Mouse (Mus musculus) limb, embryonic 15.5 days (tissue): ENCODE results near the gene Snx33. TPM values are rescaled to one million over a fixed set of nuclear protein-coding genes. Genes with fewer than 3 reads are reported as not detected.

Experiments
- ATAC-seq: fragments of 200-750 bp; cut with Nextera tagmentation; 2 replicates; pipeline ENCODE4 v1.8.0; 2017; ENCODE audit warnings: low read depth, moderate TSS enrichment; ENCODE audit not compliant: insufficient number of reproducible peaks, low FRiP score, low TSS enrichment
- H3K27ac ChIP-seq: fragments of 300-500 bp; sonication (generic); 2 replicates; pipeline ENCODE4 v1.5.1; 2015; ENCODE audit warnings: moderate library complexity, mild to moderate bottlenecking, inconsistent platforms
- H3K27me3 ChIP-seq: fragments of 300-500 bp; sonication (generic); 2 replicates; pipeline ENCODE4 v1.6.1; 2015; ENCODE audit warnings: inconsistent platforms
- H3K36me3 ChIP-seq: fragments of 300-500 bp; sonication (generic); 2 replicates; pipeline ENCODE4 v1.6.1; 2015; ENCODE audit warnings: inconsistent platforms
- H3K4me1 ChIP-seq: fragments of 300-500 bp; sonication (generic); 2 replicates; pipeline ENCODE4 v1.6.1; 2015; ENCODE audit warnings: inconsistent platforms
- H3K4me2 ChIP-seq: fragments of 300-500 bp; sonication (generic); 2 replicates; pipeline ENCODE4 v1.6.1; 2015; ENCODE audit warnings: mild to moderate bottlenecking, inconsistent platforms
- H3K4me3 ChIP-seq: fragments of 300-500 bp; sonication (generic); 2 replicates; pipeline ENCODE4 v1.5.1; 2015; ENCODE audit warnings: mild to moderate bottlenecking, inconsistent platforms
- H3K9ac ChIP-seq: fragments of 300-500 bp; sonication (generic); 2 replicates; pipeline ENCODE4 v1.6.1; 2015; ENCODE audit warnings: inconsistent platforms
- H3K9me3 ChIP-seq: fragments of 300-500 bp; sonication (generic); 2 replicates; pipeline ENCODE4 v1.6.1; 2016; ENCODE audit warnings: inconsistent platforms
- WGBS: fragments of 180-500 bp; shearing (Covaris S2); methylation state at CpG from one replicate; pipeline ENCODE4 v1.1.7; 2015; 5-methylcytosine and 5-hydroxymethylcytosine counted together
- polyA plus RNA-seq: library from polyadenylated mRNA; unstranded; fragments of >200 nt; fragmentation: Nextera tagmentation; extraction: Ambion mirVana; gene quantifications from 2 replicates; pipeline ENCODE4 v1.2.1, GENCODE M21; 2015

Snx33 gene
- polyA plus RNA-seq, 1 experiment from 2014 or later: 10.9 TPM

DNA sequence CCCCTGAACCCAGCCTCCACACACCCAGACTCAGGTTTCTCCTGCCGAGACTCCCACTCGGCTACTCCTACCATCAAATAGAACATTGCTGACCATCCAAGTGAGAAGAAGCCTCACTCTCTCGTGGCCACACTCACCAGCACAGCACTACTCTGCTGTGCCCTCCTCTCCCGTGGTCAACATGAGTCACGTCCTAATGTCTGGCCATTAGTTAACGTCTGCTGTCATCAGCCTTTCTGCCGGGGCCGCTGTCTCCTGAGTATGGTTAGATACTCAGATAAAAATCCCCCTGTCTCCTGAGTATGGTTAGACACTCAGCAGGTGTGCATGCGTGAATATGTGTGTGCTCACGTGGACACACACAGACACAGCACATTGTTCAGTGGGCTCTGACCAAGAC lies 57.4 kb downstream of the Snx33 start:
- H3K4me1 ChIP-seq: peaks cover 91% of the 10 kb centered on the region
- H3K27ac ChIP-seq: peak overlapping the region; percentile 90
- 51% methylated on average over 10 of the region's 10 CpGs for WGBS

DNA sequence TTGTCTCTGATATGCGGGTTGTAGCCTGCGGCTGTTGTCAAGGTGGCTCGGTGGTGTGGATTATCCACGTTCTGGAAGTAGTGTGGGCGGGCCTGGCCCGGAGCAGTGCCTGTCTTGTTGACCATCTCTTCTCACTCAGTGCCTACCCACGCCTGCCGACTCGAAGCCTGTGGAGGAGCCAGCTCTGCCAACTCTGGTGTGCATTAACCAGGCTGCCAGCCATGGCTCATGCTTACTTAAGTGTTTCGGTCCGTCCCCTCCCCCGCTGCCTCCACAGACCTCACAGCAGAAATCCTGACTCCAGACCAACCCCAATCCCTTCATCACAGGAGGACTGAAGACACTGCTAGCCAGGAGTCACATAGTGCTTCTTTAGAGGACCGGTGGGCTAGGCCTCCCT lies 58.6 kb downstream of the Snx33 start:
- WGBS: 56% methylated on average over 13 of the region's 13 CpGs
- Histone ChIP-seq H3K4me2 (no peak overlapping the region), H3K27ac (peak overlapping the region; percentile 90; the same call in 1 of the 2 replicates), H3K4me3 (no peak overlapping the region), H3K9me3 (no peaks in the 10 kb centered on the region), H3K9ac (no peak overlapping the region), H3K36me3 (peaks cover 9% of the 10 kb centered on the region; the same call in 1 of the 2 replicates), H3K4me1 (peaks cover 95% of the 10 kb centered on the region), H3K27me3 (no peaks in the 10 kb centered on the region)
- no peak for ATAC-seq

More for the DNA sequence above, 57.4 kb downstream of the Snx33 start:
- no peaks in the 10 kb centered on the region for H3K27me3 ChIP-seq
- H3K4me3 ChIP-seq: no peak overlapping the region
- no peak overlapping the region for H3K9ac ChIP-seq
- no peaks in the 10 kb centered on the region for H3K9me3 ChIP-seq
- peaks cover 9% of the 10 kb centered on the region; the same call in 1 of the 2 replicates for H3K36me3 ChIP-seq
- ATAC-seq: no peak
- no peak overlapping the region for H3K4me2 ChIP-seq

DNA sequence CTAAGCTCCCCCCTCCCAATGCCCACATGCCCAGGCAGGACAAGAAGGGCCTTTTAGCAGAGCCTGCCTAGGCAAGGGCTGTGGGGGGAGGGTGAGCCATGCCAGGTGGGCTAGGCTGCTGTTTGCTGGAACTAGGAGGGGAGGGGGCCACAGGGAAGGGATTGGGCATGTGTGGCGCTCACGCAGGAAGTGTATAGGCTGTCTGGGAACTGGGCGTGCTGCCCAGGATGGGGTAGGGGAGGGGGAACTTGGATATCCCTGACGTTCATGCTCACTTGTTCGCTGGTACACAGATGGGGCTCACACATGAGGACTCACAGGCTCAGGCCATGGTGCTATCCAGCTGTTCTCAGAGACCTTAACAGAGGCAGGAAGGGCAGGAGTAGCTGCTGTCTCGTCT lies 59.9 kb downstream of the Snx33 start:
- peak overlapping the region; percentile 90 for H3K27ac ChIP-seq
- H3K9ac ChIP-seq: 0 out of 2 replicates have a peak overlapping the region, but pooled peaks have one; percentile 2
- no peaks in the 10 kb centered on the region for H3K9me3 ChIP-seq
- H3K27me3 ChIP-seq: no peaks in the 10 kb centered on the region
- 12% methylated on average over 6 of the region's 6 CpGs for WGBS
- H3K36me3 ChIP-seq: peaks cover 9% of the 10 kb centered on the region; the same call in 1 of the 2 replicates
- H3K4me1 ChIP-seq: peaks cover 95% of the 10 kb centered on the region
- H3K4me2 ChIP-seq: peak overlapping the region; percentile 67
- peak; percentile 76 for ATAC-seq
- H3K4me3 ChIP-seq: peak overlapping the region; percentile 63

Other genes with a start within 250 kb of the Snx33 start
- gene Lingo1, start 131.9 kb downstream of the Snx33 start, polyA plus RNA-seq: 3.6 and 4.5 TPM in 2 replicates
- 1.00 and 3.4 TPM in 2 replicates for gene Odf3l1, start 63.7 kb downstream of the Snx33 start, polyA plus RNA-seq
- 49.1 and 52.2 TPM in 2 replicates for gene Cspg4, start 63.3 kb downstream of the Snx33 start, polyA plus RNA-seq
- 80.0 and 86.5 TPM in 2 replicates for gene Imp3, start 9.1 kb upstream of the Snx33 start, polyA plus RNA-seq
- 24.9 and 26.6 TPM in 2 replicates for gene Snupn, start 22.5 kb upstream of the Snx33 start, polyA plus RNA-seq
- gene Ptpn9, start 66.6 kb upstream of the Snx33 start, polyA plus RNA-seq: 18.1 and 22.9 TPM in 2 replicates
- gene Sin3a, start 143.7 kb upstream of the Snx33 start, polyA plus RNA-seq: 26.5 and 27.1 TPM in 2 replicates
- gene Man2c1, start 202.3 kb upstream of the Snx33 start, polyA plus RNA-seq: 64.6 and 67.1 TPM in 2 replicates
- gene Neil1, start 219.9 kb upstream of the Snx33 start, polyA plus RNA-seq: 8.6 and 9.6 TPM in 2 replicates
- gene Commd4, start 230.0 kb upstream of the Snx33 start, polyA plus RNA-seq: 93.7 and 94.6 TPM in 2 replicates